Mouse (Mus musculus): Measurements from ENCODE around the gene Nos1ap.

DNA sequence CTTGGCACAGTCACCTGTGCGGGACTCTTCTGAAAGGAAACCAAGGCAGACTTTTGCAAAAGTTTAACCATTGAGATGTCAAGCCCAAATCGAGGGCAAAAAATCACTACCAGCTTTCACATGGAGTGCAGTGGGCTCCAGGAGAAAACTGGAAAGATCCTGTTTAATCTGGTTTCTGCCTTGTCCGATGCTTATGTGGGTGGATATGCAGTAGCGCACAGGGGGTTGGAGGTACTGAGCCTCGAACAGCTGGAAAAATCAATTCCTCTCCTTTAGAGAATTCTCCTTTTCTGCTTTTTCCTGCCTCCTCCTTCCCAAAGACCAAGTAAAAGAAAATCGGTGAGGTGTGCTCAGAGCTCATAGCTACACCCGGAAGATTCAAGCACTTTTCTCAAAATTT is 159.0 kb downstream of the Nos1ap start:
- TF ChIP-seq CTCF (IDR thresholded peaks at IDR 0.05; ENCODE audit: low read depth), result no peak
- TF ChIP-seq EP300 (optimal IDR thresholded peaks at IDR 0.05), result no peak
